Mouse (Mus musculus): ENCODE results near the gene Mastl. TPM values are rescaled to one million over a fixed set of nuclear protein-coding genes. Genes with fewer than 3 reads are reported as not detected.

Gene Mastl
- total RNA-seq (2021), result under 1 TPM; 0.70 to 0.98 TPM
- long read RNA-seq, experiment 1, result 0 reads
- long read RNA-seq, experiment 2, partial matches to known transcripts, result 1 of 2 reads
- long read RNA-seq, experiment 2, other reads (novel, unspliced or antisense), result 1 of 2 reads

GRCm38 (mm10) chr2:23155777-23156607 is at the start of gene Mastl, which contains the start of gene Yme1l1:
TSS of gene Mastl (minus strand) at chr2:23156024.
TSS of gene Yme1l1 (plus strand) at chr2:23156369.
- DNase-seq (ENCODE audit: low spot score in 2 of 2), result peak; percentile 97 to 99

GRCm38 (mm10) chr2:23202900-23203670 is 47.3 kb upstream of the Mastl start:
- no peak for DNase-seq (ENCODE audit: low spot score in 2 of 2)

DNA sequence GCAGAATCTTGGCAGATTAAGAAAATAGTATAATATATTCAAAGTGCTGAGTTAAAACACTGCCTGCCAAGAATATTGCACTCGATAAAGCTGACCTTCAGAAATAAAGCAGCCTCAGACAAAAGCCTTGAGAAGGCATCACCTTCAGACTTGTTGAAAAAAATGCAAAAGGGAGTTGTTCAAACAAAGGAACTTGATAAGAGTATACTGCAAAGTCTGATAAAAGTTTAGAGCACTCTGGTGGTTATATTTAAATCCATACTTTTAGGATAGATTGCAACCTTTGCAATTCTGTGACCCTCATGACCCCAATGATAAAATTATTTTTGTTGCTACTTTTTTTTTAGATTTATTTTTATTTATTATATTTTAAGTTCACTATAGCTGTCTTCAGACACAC is 45.2 kb upstream of the Mastl start:
- DNase-seq (ENCODE audit: low spot score in 2 of 2), result no peak

GRCm38 (mm10) chr2:23194366-23194765 is 38.5 kb upstream of the Mastl start:
- DNase-seq (ENCODE audit: low spot score in 2 of 2), result no peak

- no peak for DNase-seq (ENCODE audit: low spot score in 2 of 2)
Observed at GRCm38 (mm10) chr2:23172305-23172704, 16.5 kb upstream of the Mastl start.

DNA sequence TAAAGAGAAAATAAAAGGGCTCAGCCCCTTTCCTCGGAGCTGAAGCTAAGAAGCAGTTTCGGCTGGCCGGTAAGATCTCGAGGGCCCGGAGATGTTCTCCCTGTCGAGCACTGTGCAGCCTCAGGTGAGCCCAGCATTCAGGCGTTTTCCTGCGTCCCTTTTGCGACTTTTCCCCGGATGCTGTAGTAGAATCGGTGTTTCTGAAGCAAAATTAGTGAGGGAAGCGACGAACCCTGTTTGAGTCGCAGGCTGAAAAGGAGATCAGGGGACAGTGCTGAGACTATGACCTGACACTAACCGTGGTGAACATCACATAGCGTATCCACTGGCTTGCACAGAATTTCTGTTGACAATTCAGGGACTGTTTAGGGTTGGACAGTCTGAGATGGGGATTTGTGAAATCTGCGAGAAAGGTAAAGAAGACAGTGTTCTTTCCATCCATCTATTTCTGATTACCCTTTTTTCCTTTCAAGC is 821 bp upstream of the Mastl start:
- no peak for DNase-seq (ENCODE audit: low spot score in 2 of 2)

- DNase-seq (ENCODE audit: low spot score in 2 of 2), result no peak
Observed at GRCm38 (mm10) chr2:23155199-23155621, 614 bp downstream of the Mastl start.

DNA sequence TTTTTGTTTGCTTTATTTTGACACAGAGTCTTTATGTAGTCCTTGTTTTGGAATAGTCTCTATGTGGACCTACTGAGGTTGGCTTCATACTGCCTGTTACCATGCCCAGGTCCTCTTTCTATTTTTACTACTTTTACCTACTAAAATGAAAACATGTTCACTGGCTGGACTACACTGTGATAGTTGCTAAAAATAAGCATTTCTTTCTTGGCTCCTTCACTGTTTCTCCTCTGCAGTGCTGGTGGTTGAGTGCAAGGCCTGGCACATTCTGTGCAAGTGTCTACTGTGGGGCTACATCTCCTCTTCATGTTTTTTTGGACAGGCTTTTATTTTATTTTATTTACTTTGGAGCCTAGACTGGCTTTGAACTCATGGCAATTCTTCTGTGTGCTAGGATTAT is 36.3 kb downstream of the Mastl start:
- no peak for DNase-seq (ENCODE audit: low spot score in 2 of 2)

GRCm38 (mm10) chr2:23102266-23102665 is 53.6 kb downstream of the Mastl start:
- DNase-seq (ENCODE audit: low spot score in 2 of 2), result no peak

DNA sequence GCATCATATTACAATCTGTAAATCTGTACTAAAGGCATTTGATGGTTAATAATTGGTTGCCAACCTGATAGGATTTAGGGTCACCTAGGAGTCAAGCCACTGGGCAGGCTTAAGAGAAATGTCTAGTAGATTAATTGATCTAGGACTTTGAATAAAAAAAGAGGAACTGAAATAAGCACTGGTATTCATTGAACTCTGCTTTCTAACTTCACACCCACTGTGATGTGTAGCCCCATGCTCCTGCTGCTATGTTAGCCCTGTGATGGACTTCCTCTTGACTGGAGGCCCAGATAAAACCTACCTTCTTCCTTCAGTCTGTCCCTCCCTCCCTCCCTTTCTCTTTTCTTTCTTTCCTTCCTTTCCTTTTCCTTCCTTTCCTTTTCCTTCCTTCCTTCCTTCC is 58.8 kb downstream of the Mastl start:
- no peak for DNase-seq (ENCODE audit: low spot score in 2 of 2)

DNA sequence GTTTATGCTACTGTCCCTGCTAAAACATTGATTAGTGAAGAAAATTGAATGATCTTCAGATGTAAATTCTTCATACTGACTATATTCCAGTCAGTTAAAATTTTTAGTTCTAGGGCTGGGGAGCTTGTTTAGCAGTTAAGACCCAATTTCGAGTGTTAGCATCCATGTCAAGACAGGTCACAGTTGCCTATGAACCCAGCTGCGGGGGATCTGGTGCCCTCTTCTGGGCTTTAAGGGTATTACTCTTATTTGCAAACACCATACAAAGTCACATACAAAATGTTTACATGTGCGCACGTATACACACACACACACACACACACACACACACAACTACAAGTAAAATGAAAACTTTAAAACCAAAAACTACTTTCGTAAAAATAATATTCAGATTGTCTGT is 63.6 kb downstream of the Mastl start:
- DNase-seq (ENCODE audit: low spot score in 2 of 2), result peak in 1 of 2 experiments; percentile 14

DNA sequence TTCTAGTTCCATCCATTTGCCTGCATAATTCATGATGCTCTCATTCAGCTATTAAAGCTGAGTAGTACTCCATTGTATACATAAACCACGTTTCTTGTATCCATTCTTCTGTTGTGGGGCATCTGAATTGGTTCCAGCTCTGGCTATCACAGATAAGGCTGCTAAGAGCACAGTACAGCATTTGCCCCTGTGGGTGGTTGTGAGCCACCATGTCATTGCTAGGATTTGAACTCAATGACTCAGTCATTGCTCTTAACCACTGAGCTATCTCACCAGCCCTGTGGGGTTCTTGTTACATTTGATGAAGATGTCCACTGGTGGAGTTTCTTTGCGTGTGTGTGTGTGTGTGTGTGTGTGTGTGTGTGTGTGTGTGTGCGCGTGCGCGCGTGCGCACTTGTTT is 71.3 kb downstream of the Mastl start:
- DNase-seq (ENCODE audit: low spot score in 2 of 2), result no peak

DNA sequence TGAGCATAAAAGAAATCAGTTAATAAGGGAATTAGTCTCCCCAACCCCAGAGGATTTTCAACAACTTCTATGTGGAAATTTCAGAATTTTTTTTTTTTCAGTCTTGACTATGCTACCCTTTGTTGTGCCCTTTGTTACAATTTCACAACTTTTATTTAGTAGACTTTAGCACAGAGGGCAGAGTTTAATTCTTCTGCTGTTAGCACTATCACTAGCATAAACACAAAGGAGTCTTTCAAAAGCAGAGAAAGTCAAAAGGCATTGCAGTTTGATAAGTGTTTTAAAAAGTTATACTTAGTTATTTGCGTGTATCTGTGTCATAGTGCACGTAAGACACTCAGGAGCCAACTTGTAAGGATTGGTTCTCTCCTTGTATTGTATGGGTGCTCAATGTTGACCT is 77.2 kb downstream of the Mastl start:
- no peak for DNase-seq (ENCODE audit: low spot score in 2 of 2)

GRCm38 (mm10) chr2:23077693-23078092 is 78.1 kb downstream of the Mastl start:
- DNase-seq (ENCODE audit: low spot score in 2 of 2), result no peak

DNA sequence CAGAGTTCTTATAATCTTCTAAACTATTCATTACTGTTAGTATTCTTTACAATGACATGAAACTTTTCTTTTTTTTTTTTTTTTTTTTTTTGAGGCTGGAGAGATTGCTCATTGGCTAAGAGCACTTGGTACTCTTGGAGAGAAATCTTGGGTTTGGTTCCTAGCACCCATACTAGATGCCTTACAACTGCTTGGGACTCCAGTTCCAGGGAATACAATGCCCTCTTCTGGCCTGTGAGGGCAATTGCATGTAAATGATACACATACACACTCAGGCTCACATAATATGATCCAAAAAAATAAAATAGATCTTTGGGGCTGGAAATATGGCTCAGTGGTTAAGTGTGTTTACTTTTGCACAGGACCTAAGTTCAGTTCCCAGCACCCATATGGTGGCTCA is 79.0 kb downstream of the Mastl start:
- no peak for DNase-seq (ENCODE audit: low spot score in 2 of 2)

GRCm38 (mm10) chr2:23075846-23076245 is 80.0 kb downstream of the Mastl start:
- no peak for DNase-seq (ENCODE audit: low spot score in 2 of 2)

DNA sequence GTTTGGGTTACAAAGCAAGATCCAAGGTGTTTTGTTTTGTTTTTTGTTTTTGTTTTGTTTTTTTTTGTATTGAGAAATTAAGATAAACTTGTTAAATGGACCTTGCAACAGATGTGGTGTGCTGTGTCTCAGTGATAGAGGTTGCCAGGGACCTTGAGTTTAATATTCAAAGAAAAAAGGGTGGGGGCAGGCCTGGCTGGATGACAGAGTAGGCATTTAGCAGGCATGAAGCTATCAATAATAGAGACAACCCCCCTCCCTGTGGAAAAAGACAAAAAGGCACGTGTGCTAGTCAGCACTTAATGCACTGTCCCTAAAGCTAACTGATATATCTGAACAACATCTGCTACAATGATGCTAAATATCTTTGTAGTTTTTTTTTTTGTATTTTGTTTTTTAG is 84.4 kb downstream of the Mastl start:
- DNase-seq (ENCODE audit: low spot score in 2 of 2), result no peak

- no peak for DNase-seq (ENCODE audit: low spot score in 2 of 2)
Observed at GRCm38 (mm10) chr2:23070491-23070890, 85.3 kb downstream of the Mastl start.

DNA sequence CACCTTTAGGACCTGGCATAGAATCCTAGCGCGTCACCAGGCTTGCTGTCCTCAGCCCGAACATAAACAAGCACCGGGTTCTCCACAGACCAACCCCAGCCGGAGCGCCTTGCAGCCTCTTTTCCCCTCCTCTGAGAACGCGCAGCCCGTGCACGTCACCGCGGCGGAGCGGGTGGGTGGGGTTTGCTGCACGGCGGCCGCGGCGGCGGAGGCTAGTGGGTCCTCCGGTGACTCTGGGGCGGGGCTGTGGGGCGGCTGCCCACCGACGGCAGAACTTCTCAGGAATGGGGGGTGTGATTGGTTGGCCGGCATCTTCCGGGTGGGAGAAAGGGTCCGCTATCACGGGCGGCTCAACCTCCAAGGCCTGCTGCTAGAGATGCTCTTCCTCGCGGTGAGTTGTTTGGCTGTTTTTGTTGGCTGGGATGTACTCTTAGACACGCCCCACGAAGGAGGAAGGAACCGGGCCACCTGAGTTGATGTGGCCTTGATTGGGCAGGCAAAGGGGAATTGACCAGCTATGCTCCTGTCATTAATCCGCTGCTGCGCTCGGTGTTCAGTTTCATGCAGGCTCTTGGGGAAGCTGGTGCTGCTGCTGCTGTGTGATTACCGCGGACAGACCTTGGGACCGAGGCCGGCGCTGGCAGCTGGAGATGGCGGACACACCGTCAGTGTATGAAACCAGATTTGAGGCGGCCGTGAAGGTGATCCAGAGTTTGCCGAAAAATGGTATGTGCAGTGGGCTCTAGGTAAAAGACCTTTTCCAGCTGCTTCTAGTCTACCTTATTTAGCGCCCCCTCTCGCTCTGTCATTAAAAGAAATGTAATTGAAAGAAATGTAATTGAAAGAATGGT is 86.7 kb downstream of the Mastl start:
- peak; percentile 94 to 97 for DNase-seq (ENCODE audit: low spot score in 2 of 2)

DNA sequence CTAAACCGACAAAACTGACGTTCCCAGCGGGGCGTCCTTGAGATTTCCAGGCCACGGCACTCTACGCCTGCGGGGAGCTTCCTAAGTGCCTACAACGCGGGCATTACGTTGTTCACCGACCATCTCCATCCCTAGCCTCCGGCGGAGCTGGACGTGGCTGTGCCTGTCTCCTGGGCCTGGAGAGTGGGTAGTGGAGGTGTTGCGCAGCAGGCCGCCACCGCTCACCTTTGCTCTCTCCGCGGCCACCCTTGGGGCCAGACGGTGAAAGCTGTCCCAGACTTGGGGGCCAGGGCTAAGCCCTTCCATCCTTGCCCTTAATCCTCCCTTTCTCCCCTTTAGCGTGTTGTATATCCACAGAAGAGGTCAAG is 87.5 kb downstream of the Mastl start:
- DNase-seq (ENCODE audit: low spot score in 2 of 2), result peak in 1 of 2 experiments; percentile 36
